Mouse (Mus musculus): ENCODE results near the gene Kdelr1. TPM values are rescaled to one million over a fixed set of nuclear protein-coding genes. Genes with fewer than 3 reads are reported as not detected.

The Kdelr1 gene
- total RNA-seq (2023) = 10 to 100 TPM; 60.0 to 71.8 TPM

GRCm38 (mm10) chr7:45872624-45873023 is at the start of gene Kdelr1:
Gene Kdelr1 (plus strand): TSS chr7:45872772.

DNA sequence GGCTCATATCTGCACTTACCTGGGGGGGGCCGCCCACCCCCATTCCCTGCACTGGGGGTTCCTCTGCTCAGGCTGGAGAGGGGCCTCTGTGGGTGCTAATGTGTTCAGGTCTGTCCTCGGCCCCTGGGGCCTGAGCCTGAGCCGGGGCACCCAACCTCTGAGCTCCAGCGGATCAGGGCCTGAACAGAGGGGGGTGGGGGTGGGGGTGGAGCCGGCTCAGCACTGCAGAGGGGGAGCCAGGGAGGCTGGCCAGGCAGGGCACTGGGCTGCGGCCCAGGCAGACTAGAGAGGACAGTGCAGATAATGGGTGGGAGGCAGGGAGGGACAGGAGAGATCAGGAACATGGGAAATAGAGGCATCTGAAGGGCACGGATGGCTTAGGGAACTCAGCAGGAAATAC is 48.0 kb upstream of the Kdelr1 start, which contains the start of gene Kcnj14:
Gene Kcnj14 (minus strand): TSS at position 185 of the 400 bp plus-strand sequence.

DNA sequence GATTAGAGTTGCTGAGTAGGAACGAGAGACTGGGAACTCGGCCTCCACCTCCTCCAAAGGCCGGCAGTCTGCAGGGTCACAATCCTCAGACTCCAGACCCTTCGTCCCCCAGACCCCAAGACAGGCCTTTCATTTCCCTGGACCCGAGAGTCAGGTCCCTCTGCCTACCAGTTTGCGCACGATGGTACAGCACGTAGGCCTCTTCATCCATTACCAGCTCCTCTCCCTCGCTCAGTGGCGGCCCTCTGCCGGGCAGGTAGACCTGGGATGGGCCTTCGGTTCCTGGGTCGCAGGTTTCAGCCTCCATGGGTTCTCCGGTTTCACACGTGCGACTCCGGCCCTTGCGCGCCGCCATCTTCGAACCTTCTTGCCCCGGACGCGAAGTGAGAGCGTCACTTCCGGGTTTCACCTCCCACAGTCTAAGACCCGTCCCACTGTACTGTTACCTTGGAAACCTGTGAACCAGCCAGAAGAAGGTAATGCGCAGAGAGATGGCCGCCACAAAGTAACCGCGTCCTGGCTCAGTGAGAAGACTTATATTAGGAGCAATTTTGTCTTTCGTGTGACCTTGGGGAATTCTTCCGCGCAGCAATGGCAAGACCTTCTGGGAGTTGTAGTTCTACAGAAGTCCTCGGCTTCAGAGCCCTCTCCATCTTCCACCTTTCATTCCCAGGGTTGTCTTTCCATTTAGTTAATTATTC is 42.0 kb upstream of the Kdelr1 start, which contains the start of gene Grwd1:
Gene Grwd1 (minus strand): TSS at position 518 of the 701 bp plus-strand sequence.

DNA sequence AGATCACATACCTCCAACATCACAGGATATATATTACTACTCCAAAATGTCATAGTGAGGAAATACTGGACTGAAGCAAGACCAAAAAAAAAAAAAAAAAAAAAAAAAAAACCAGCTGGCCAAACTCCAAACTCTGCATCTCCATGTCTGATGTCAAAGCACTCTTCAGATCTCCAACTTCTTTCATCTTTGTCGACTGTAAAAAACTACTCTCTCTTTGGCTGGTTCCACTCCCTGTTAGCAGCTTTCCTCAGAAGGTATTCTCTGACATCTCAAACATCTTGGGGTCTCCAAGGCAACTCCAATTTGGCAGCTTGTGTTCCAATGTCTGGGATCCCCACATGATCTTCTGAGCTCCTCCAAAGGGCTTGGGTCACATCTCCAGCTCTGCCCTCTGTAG is 5.7 kb downstream of the Kdelr1 start, which contains the start of gene Grin2d:
Gene Grin2d (minus strand): TSS at position 101 of the 400 bp plus-strand sequence.

GRCm38 (mm10) chr7:45896517-45897257 is 24.1 kb downstream of the Kdelr1 start, which contains the start of the genes Syngr4 and Tmem143:
Gene Syngr4 (minus strand): TSS chr7:45896714.
Gene Tmem143 (plus strand): TSS chr7:45896941.

DNA sequence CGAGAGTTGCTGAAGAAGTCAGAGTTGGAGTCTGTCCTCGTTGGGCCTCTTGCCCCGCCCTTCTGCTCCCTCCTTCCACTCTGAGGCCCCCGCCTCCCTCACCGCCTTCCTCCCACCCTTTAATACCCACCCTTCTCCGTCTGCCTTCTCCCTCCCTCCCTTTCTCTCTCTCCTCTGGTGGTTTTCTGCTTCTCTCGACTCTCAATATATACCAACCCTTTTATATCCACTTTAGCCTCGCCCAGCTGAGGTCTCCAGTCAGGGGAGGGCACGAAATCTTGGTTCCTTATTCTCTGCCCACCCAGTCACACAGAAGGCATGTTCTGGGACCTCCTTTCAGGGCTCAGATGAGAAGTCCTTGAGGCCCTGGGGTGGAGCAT is 48.7 kb downstream of the Kdelr1 start, which contains the start of gene Emp3:
Gene Emp3 (minus strand): TSS at position 163 of the 380 bp plus-strand sequence.

GRCm38 (mm10) chr7:45923762-45924428 is 51.3 kb downstream of the Kdelr1 start, which contains the start of gene Ccdc114:
Gene Ccdc114 (plus strand): TSS chr7:45924072.

Other genes starting within 250 kb of the Kdelr1 start
- not detected for gene Rasip1, start 245.3 kb upstream of the Kdelr1 start, total RNA-seq (2023)
- not detected for gene Mamstr, start 232.8 kb upstream of the Kdelr1 start, total RNA-seq (2023)
- gene Fut2, start 206.4 kb upstream of the Kdelr1 start, total RNA-seq (2023) = not detected
- not detected for gene Ntn5, start 188.8 kb upstream of the Kdelr1 start, total RNA-seq (2023)
- not detected for gene Sec1, start 178.4 kb upstream of the Kdelr1 start, total RNA-seq (2023)
- not detected for gene Car11, start 172.9 kb upstream of the Kdelr1 start, total RNA-seq (2023)
- gene Dbp, start 167.7 kb upstream of the Kdelr1 start, total RNA-seq (2023) = 10 to 100 TPM; 18.5 to 23.3 TPM
- gene Rpl18, start 157.3 kb upstream of the Kdelr1 start, total RNA-seq (2023) = 1,000 to 10,000 TPM; 1,959 to 2,082 TPM
- 10 to 100 TPM; 33.4 to 41.2 TPM for gene Sphk2, start 154.8 kb upstream of the Kdelr1 start, total RNA-seq (2023)
- under 1 TPM; 0.42 to 0.99 TPM for gene Fam83e, start 151.6 kb upstream of the Kdelr1 start, total RNA-seq (2023)
- gene Spaca4, start 147.0 kb upstream of the Kdelr1 start, total RNA-seq (2023) = not detected
- gene Lmtk3, start 89.0 kb upstream of the Kdelr1 start, total RNA-seq (2023) = under 1 TPM in 1 of 2 experiments, not detected in 1; 0.26 TPM
- gene Sult2b1, start 88.1 kb upstream of the Kdelr1 start, total RNA-seq (2023) = not detected
- gene Cyth2, start 58.2 kb upstream of the Kdelr1 start, total RNA-seq (2023) = 100 to 1,000 TPM; 108 to 146 TPM
- gene Kcnj14, start 48.0 kb upstream of the Kdelr1 start, total RNA-seq (2023) = 1 to 10 TPM; 2.3 to 3.3 TPM
- gene Grwd1, start 41.8 kb upstream of the Kdelr1 start, total RNA-seq (2023) = 10 to 100 TPM; 27.9 to 32.7 TPM
- under 1 TPM; 0.38 to 0.47 TPM for gene Grin2d, start 5.6 kb downstream of the Kdelr1 start, total RNA-seq (2023)
- not detected for gene Syngr4, start 23.9 kb downstream of the Kdelr1 start, total RNA-seq (2023)
- gene Tmem143, start 24.2 kb downstream of the Kdelr1 start, total RNA-seq (2023) = 10 to 100 TPM in 1 of 2 experiments, 1 to 10 TPM in 1; 7.6 to 10.8 TPM
- 100 to 1,000 TPM; 199 to 219 TPM for gene Emp3, start 48.6 kb downstream of the Kdelr1 start, total RNA-seq (2023)
- 1 to 10 TPM; 6.3 TPM for gene Ccdc114, start 51.3 kb downstream of the Kdelr1 start, total RNA-seq (2023)
- gene Abcc6, start 157.5 kb downstream of the Kdelr1 start, total RNA-seq (2023) = not detected
- gene Nomo1, start 160.9 kb downstream of the Kdelr1 start, total RNA-seq (2023) = 10 to 100 TPM; 41.5 to 43.6 TPM
- not detected for gene Kcnj11, start 228.0 kb downstream of the Kdelr1 start, total RNA-seq (2023)

Data from B cell, adult 67 days (primary cell).